Mouse (Mus musculus): ENCODE measurements around the gene Nppa.
A peak's percentile ranks its signal among the peaks of the same experiment; 100 is the strongest.
"Not testable (repeated sequence)": the region's sequence is repeated elsewhere in the genome, so short reads cannot be mapped to it uniquely, and the experiment has no call there.

Nppa gene

GRCm38 (mm10) chr4:148011332-148011731 lies 10.8 kb downstream of the Nppa start:
- no peak for DNase-seq (ENCODE audit: low spot score in 2 of 2)

DNA sequence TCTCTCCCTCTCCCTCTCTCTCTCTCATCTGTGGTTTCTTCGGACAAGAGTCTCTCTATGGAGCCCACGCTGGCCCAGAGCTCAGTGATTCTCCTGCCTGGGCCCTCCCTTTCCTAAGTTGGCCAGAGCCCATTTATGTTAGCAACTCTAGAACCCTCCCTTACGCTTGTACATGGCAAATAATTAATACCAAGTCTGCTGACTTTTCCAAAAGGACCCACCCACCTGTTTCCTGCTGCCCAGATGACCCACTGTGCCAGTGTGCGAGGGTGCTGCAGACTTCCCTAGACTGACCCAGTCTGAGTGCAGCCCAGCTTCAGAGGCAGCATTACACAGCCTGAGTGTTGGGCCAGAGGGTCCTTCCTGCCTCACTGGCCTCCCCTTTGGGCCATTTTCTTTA lies 11.7 kb downstream of the Nppa start:
- no peak for DNase-seq (ENCODE audit: low spot score in 2 of 2)

- DNase-seq (ENCODE audit: low spot score in 2 of 2) = no peak
Observed at GRCm38 (mm10) chr4:148015418-148015817, 14.9 kb downstream of the Nppa start.

DNA sequence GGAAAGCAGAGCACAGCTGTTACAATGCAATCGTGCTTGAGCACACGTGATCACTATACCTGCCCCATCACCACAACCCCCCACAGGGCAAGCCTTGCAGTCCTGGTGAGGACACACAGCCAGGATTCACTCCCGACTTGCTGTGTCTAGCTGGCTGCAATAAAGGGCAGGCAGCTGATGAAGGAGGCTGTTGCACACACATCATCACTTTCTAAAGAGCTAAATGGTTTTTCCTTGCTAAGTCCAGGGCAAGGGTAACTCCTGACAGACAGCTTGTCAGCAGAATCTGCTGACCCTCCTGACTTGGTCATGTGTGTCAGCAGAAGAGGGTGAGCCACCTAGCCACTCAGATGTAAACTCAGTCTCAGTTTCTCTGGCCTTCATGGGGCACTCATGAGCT lies 16.5 kb downstream of the Nppa start:
- no peak for DNase-seq (ENCODE audit: low spot score in 2 of 2)

GRCm38 (mm10) chr4:148018410-148018809 lies 17.9 kb downstream of the Nppa start:
- DNase-seq (ENCODE audit: low spot score in 2 of 2) = no peak

- no peak for DNase-seq (ENCODE audit: low spot score in 2 of 2)
Observed at GRCm38 (mm10) chr4:148024003-148024402, 23.5 kb downstream of the Nppa start.

DNA sequence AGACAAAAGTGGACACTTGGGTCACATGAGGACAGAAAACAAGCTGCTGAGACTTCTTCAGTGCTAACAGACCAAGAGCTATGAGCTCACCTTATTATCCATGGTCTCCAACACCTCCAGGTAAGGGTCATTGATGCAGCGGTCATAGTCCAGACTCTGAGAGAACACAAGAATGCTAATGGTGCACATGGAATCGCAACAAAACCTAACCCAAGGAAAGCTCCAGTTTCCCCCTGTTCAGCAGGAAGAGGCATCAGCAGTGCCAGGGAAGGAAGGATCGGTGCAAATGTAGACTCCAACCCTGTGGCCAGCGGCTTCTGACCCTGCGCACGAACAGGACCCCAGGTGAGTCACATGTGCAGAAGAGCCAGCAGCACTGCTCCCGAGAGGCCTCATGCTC lies 28.8 kb downstream of the Nppa start:
- DNase-seq (ENCODE audit: low spot score in 2 of 2) = no peak

DNA sequence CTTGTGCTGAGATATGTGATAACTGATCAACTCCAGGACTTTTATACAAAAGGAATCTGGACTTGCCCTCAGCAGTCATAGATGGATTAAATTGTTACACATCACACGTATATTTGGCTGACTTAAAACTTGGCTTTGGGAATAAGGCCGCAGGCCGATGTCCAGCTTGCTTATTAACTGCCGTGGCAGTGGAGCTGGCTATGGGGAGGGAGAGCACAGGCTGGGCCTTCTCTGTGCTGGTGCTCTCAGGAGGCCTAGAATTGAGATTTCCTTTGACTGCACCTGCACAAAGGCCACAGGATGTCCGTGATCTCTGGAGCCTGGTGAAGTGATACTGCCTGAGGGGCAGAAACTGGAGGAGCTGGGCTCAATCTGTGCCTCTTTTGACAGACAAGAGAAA lies 30.0 kb downstream of the Nppa start:
- no peak for DNase-seq (ENCODE audit: low spot score in 2 of 2)

- DNase-seq (ENCODE audit: low spot score in 2 of 2) = no peak
Observed at GRCm38 (mm10) chr4:148033858-148034410, 33.4 kb downstream of the Nppa start.

DNA sequence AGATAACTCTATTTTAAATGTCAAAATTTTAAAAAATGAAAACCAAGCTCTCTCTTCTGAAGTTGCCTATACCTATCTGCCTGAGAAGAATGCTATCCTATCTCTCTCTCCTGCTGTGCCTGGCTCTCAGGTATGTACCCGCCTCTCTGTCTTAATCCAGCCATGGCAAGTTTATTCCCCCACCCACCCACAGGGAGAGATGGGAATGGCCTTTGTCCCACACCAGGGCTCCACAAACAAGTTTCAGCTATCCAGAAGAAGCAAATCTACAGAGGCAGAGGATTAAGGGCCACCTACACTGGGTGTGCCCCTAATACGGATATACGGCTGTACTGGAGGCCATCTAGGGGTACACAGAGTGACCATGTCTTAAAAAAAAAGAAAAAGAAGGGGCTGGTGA lies 34.9 kb downstream of the Nppa start:
- DNase-seq (ENCODE audit: low spot score in 2 of 2) = no peak

- no peak for DNase-seq (ENCODE audit: low spot score in 2 of 2)
Observed at GRCm38 (mm10) chr4:148038079-148038599, 37.6 kb downstream of the Nppa start.

DNA sequence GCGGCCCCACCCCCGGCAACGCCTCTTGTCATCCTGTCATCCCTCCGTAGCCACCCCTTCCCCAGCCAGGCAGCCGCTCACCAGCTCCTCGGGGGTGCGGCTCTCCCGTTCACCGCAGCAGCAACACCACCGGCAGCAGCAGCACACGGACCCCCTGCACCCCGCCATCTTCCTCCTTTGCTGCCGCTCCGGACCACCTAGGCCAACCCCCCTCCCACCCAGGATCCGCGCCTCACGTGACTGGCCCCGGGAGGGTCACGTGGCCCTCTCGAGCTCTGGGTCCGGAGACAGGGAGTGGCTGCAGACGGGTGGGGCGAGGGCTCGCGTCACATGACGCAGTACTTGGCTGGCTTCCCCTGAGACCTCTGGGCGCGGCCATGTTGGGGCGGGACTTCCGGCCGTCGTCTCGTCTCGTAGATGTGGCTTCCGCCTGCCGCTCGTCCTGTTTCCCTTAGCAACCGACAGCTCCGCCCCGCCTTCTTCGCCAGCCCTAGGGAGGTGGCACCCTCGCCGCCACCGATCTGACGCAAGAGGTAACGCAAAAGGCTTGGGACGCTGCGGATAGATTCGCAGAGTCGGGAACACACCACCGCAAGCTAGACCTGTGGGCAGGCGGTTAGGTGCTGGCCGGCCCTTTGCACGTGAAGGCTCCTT lies 38.2 kb downstream of the Nppa start, which contains the start of the genes Clcn6 and Mthfr:
Gene Clcn6, minus strand, starts transcription at position 222 of the 654 bp plus-strand sequence.
Gene Mthfr, plus strand, starts transcription at position 478 of the 654 bp plus-strand sequence.
- peak; percentile 99 for DNase-seq (ENCODE audit: low spot score in 2 of 2)

DNA sequence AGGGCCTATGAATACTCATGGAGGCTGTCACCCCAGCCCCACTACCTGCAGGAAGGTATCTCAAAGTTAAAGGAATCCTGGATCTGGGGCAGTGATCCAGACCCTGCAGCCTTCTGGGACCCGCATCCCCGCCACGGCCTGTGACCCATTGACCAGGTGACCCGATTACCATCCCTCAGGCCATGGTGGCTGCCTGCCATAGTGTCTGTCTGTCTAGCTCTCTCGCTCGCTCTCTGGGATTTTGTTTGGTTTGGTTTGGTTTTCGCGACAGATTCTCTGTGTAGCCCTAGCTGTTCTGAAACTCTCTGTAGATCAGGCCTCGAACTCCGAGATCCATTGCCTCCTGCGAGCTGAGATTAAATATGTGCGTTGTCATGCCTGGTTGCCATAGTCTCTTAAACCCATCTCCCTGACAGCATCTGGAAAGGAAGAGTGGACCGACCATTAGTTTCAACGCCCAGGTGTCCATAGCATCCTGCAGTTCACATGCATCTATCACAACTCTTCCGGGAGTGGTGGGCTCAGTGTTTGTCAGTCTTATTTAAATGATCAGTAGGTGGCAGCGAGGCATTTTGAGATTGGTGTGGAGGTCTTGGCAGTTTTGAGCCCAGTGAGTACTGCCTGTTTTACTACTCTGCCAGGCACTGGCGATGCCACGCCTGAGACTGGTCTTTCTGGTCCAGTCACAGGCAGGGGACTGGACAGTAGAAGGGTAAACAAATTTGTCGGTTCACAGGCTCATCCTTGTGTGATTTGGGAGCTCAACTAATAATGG lies 38.9 kb downstream of the Nppa start:
- no peak for DNase-seq (ENCODE audit: low spot score in 2 of 2)

DNA sequence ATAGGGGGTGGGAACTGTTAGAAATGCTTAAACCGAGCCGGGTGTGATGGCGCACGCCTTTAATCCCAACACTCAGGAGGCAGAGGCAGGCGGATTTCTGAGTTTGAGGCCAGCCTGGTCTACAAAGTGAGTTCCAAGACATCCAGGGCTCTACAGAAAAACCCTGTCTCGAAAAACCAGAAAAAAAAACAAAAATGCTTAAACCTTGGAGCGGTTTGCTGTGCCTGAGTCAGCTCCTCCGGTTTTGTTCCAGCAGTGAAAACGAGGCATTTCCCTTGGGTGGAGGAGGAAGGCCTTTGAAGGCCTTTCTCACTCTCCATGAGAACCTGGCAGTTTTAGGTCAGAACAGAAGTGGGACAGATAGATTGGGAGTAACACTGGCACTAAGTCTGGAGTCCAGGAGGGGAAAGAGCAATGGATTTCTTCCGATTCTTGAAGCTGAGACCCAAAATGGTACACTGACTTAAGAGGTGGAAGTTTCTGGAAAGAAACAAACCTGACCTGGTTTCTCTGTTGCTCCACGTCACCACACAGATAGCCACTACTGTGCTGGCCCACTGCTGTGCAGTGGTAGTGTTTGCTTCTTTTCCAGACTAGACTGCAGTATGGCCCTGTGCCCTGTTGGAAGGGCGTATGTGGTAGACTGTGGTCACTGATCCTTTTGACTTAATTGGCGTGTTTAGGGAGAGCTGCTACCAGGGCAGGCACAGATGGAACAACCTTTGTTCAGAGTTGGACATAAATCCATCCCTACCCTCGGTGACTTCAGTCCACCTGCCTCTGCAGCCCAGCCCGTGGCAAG lies 39.7 kb downstream of the Nppa start:
- DNase-seq (ENCODE audit: low spot score in 2 of 2) = peak in 1 of 2 experiments; percentile 27

DNA sequence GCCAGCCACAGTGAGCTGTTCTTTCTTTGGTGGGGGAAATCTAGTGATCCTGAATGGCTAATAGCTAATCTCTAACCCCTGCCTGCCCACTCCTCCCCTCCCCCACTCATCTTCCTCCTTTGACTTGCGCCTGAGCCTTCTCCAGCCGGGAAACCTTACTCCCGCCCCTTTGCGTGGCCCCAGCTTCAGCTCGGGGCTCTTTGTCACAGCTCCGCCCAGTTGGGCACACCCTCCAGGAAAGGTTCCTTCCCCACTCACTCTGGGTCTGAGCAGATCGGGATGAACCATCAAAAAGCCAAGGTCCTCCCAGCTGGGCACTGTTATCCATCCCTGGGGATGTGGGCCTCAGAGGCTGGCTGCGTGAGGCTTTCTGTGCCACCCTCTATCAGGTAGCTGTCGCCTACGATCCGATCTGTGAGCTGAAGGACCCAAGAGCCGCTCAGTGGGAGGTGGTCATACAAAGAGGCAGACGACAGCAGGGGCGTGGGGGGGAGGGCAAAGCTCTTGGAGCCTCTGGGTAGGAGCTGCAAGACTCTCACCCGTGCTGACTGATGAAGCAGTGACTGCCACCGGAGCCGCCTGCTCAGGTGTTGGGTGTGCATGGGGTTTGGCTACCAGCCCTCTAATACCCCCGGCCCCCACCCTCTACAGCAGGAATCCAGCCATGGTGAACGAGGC lies 40.5 kb downstream of the Nppa start:
- DNase-seq (ENCODE audit: low spot score in 2 of 2) = peak; percentile 80 to 85

GRCm38 (mm10) chr4:148041611-148042191 lies 41.2 kb downstream of the Nppa start:
- peak; percentile 68 to 74 for DNase-seq (ENCODE audit: low spot score in 2 of 2)

GRCm38 (mm10) chr4:148043327-148043726 lies 42.8 kb downstream of the Nppa start:
- DNase-seq (ENCODE audit: low spot score in 2 of 2) = not testable (repeated sequence)

- DNase-seq (ENCODE audit: low spot score in 2 of 2) = no peak
Observed at GRCm38 (mm10) chr4:148044113-148044512, 43.6 kb downstream of the Nppa start.

DNA sequence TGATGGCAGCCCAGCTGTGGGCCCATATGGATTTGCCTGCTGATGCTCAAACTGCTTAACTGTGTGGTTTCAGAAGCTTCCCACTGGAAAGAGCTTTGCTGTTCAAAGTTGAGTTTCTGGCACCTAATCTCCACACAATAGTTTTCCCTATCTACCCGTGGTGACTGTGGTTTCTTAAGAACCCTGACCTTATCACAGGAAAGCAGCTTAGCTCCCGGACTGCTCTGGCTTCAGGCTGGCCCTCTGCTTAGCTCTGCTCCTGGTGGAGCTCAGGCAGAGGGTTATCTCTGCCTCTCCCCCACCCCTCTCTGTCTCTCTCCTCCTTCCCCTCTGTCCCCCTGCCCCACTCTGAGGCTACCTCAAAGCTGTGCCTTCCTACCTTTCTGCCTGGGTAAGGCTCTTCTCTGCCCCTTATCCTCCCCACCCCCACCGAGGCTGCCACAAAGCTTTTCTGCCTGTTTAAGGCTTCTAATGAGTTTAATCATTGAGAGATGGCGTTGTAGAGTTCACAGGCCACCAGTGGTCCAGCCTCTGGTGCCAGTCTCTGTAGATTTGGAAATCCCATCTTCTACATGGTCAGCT lies 46.0 kb downstream of the Nppa start:
- no peak for DNase-seq (ENCODE audit: low spot score in 2 of 2)

GRCm38 (mm10) chr4:148050396-148050914 lies 49.9 kb downstream of the Nppa start:
- not testable (repeated sequence) for DNase-seq (ENCODE audit: low spot score in 2 of 2)

Data from heart, adult 9 months (tissue).